Comparison of ENCODE assay signal across 8 mouse cellular contexts in the genomic region with DNA sequence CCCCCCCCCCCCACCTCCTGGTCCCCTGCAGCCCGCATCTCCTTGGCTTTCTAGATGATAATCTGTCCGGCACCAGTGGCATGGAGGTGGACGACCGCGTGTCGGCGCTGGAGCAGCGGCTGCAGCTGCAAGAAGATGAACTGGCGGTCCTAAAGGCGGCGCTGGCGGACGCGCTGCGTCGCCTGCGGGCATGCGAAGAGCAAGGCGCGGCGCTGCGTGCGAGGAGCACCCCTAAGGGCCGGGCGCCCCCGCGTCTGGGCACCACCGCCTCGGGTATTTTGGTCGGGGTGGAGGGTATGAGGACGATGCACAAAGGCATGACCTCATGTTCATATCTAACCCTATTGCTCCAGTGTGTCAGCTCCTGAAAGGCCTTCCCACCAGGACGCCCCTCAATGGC. TPM values are rescaled to one million over a fixed set of nuclear protein-coding genes. Genes with fewer than 3 reads are reported as not detected.
DNase-seq lines count a peak whose midpoint lies in the region; ATAC-seq lines count a peak whose summit lies in the region.

No protein-coding gene starts in this region.

- peak overlapping the region; percentile 70 for H3K4me2 ChIP-seq in forebrain, embryonic 15.5 days (replicated peaks)
- peak overlapping the region; percentile 26 for H3K4me2 ChIP-seq in hindbrain, embryonic 11.5 days (replicated peaks; ENCODE audit: low read depth, low read length)

- H3K9ac ChIP-seq in forebrain, embryonic 15.5 days (replicated peaks), result peak overlapping the region; percentile 27
- no peak overlapping the region for H3K9ac ChIP-seq in hindbrain, embryonic 11.5 days (ENCODE audit: low read depth, low read length)

- no peak for ATAC-seq in forebrain, embryonic 15.5 days (replicated peaks)
- no peak for ATAC-seq in hindbrain, embryonic 11.5 days (ENCODE audit: low FRiP score)
- no peak for ATAC-seq in erythroblast, adult 5-6 weeks (replicated peaks; ENCODE audit: low FRiP score, poor library complexity, severe bottlenecking)

- peak overlapping the region; percentile 76 for H3K4me3 ChIP-seq in forebrain, embryonic 15.5 days
- peak overlapping the region; percentile 16 for H3K4me3 ChIP-seq in hindbrain, embryonic 11.5 days (ENCODE audit: low read depth, low read length)

- peaks cover 13% of the 10 kb centered on the region; the same call in 1 of the 2 replicates for H3K36me3 ChIP-seq in forebrain, embryonic 15.5 days
- no peaks in the 10 kb centered on the region for H3K36me3 ChIP-seq in hindbrain, embryonic 11.5 days (ENCODE audit: control insufficient read depth, insufficient read depth, low read length)

- peaks cover 20% of the 10 kb centered on the region for H3K27me3 ChIP-seq in forebrain, embryonic 15.5 days
- peaks cover 41% of the 10 kb centered on the region for H3K27me3 ChIP-seq in hindbrain, embryonic 11.5 days (ENCODE audit: control insufficient read depth, insufficient read depth, low read length)

- peaks cover 48% of the 10 kb centered on the region for H3K4me1 ChIP-seq in forebrain, embryonic 15.5 days
- H3K4me1 ChIP-seq in hindbrain, embryonic 11.5 days (replicated peaks; ENCODE audit: control insufficient read depth, insufficient read depth, low read length), result peaks cover 5% of the 10 kb centered on the region; the same call in 1 of the 2 replicates

- no peak overlapping the region for H3K27ac ChIP-seq in forebrain, embryonic 15.5 days (replicated peaks)
- no peak overlapping the region for H3K27ac ChIP-seq in hindbrain, embryonic 11.5 days (ENCODE audit: low read depth, low read length)

- H3K9me3 ChIP-seq in forebrain, embryonic 15.5 days, result no peaks in the 10 kb centered on the region
- no peaks in the 10 kb centered on the region for H3K9me3 ChIP-seq in hindbrain, embryonic 11.5 days (ENCODE audit: control insufficient read depth, low read length)

- DNase-seq in ES-CJ7 (ENCODE audit: low read depth, low spot score), result peak; percentile 83
- peak; percentile 87 for DNase-seq in brain, adult 2 months (ENCODE audit: low read depth, low spot score)
- peak; percentile 80 for DNase-seq in hindbrain, embryonic 11.5 days (ENCODE audit: low spot score)
- peak; percentile 59 to 75 for DNase-seq in layer of hippocampus, postnatal 10 days (ENCODE audit: low spot score in 2 of 2)
- peak; percentile 79 for DNase-seq in lung, postnatal 14 days
- peak; percentile 84 for DNase-seq in retina, embryonic 14.5 days (ENCODE audit: low spot score)

- 1% methylated on average over 32 of the region's 32 CpGs for WGBS in forebrain, embryonic 15.5 days
- 0% methylated on average over 31 of the region's 32 CpGs for WGBS in hindbrain, embryonic 11.5 days

RNA-seq across cellular contexts. Expression of gene Eml2, which starts 3.0 kb away (rescaled TPM):
- polyA plus RNA-seq in forebrain, embryonic 15.5 days (2015; fragmentation: Nextera tagmentation; extraction: Ambion mirVana), result 8.2 and 12.5 TPM in 2 replicates
- polyA plus RNA-seq in hindbrain, embryonic 11.5 days (2014; fragmentation: Nextera tagmentation; extraction: Ambion mirVana), result 1.4 and 2.0 TPM in 2 replicates
- total RNA-seq in layer of hippocampus, postnatal 10 days (2021), result 100 to 1,000 TPM; 183 to 198 TPM
- total RNA-seq in erythroblast, adult 5-6 weeks (2015; ENCODE audit: low replicate concordance), result 1.5 and 2.1 TPM in 2 replicates
- 2.8 and 3.7 TPM in 2 replicates for total RNA-seq in erythroblast, adult 5-6 weeks (2017; ENCODE audit: low replicate concordance)

RNA-seq across cellular contexts. Expression of gene Gipr, which starts 13.2 kb away (rescaled TPM):
- polyA plus RNA-seq in forebrain, embryonic 15.5 days (2015; fragmentation: Nextera tagmentation; extraction: Ambion mirVana), result 18.1 and 20.0 TPM in 2 replicates
- 0.89 and 1.7 TPM in 2 replicates for polyA plus RNA-seq in hindbrain, embryonic 11.5 days (2014; fragmentation: Nextera tagmentation; extraction: Ambion mirVana)
- 1 to 10 TPM; 3.0 to 4.1 TPM for total RNA-seq in layer of hippocampus, postnatal 10 days (2021)
- 0.42 TPM in 1 of 2 replicates, not detected in the other for total RNA-seq in erythroblast, adult 5-6 weeks (2015; ENCODE audit: low replicate concordance)
- not detected in 2 replicates for total RNA-seq in erythroblast, adult 5-6 weeks (2017; ENCODE audit: low replicate concordance)

RNA-seq across cellular contexts. Expression of gene Snrpd2, which starts 29.7 kb away (rescaled TPM):
- polyA plus RNA-seq in forebrain, embryonic 15.5 days (2015; fragmentation: Nextera tagmentation; extraction: Ambion mirVana), result 135 and 143 TPM in 2 replicates
- 143 and 149 TPM in 2 replicates for polyA plus RNA-seq in hindbrain, embryonic 11.5 days (2014; fragmentation: Nextera tagmentation; extraction: Ambion mirVana)
- 100 to 1,000 TPM in 1 of 2 experiments, 10 to 100 TPM in 1; 94.1 to 100 TPM for total RNA-seq in layer of hippocampus, postnatal 10 days (2021)
- 15.0 TPM in 2 replicates for total RNA-seq in erythroblast, adult 5-6 weeks (2015; ENCODE audit: low replicate concordance)
- 20.2 and 22.0 TPM in 2 replicates for total RNA-seq in erythroblast, adult 5-6 weeks (2017; ENCODE audit: low replicate concordance)

RNA-seq across cellular contexts. Expression of gene Qpctl, which starts 30.1 kb away (rescaled TPM):
- polyA plus RNA-seq in forebrain, embryonic 15.5 days (2015; fragmentation: Nextera tagmentation; extraction: Ambion mirVana), result 18.7 and 19.4 TPM in 2 replicates
- 11.7 and 12.0 TPM in 2 replicates for polyA plus RNA-seq in hindbrain, embryonic 11.5 days (2014; fragmentation: Nextera tagmentation; extraction: Ambion mirVana)
- 10 to 100 TPM; 20.9 to 22.8 TPM for total RNA-seq in layer of hippocampus, postnatal 10 days (2021)
- total RNA-seq in erythroblast, adult 5-6 weeks (2015; ENCODE audit: low replicate concordance), result 1.3 and 6.7 TPM in 2 replicates
- total RNA-seq in erythroblast, adult 5-6 weeks (2017; ENCODE audit: low replicate concordance), result 0.70 and 1.3 TPM in 2 replicates

RNA-seq across cellular contexts. Expression of gene Gpr4, which starts 33.2 kb away (rescaled TPM):
- polyA plus RNA-seq in forebrain, embryonic 15.5 days (2015; fragmentation: Nextera tagmentation; extraction: Ambion mirVana), result 2.2 and 2.4 TPM in 2 replicates
- 1.6 and 2.6 TPM in 2 replicates for polyA plus RNA-seq in hindbrain, embryonic 11.5 days (2014; fragmentation: Nextera tagmentation; extraction: Ambion mirVana)
- total RNA-seq in layer of hippocampus, postnatal 10 days (2021), result 1 to 10 TPM; 3.5 to 3.6 TPM
- total RNA-seq in erythroblast, adult 5-6 weeks (2015; ENCODE audit: low replicate concordance), result 0.19 TPM in 1 of 2 replicates, not detected in the other
- not detected in 2 replicates for total RNA-seq in erythroblast, adult 5-6 weeks (2017; ENCODE audit: low replicate concordance)

Comparison
In these comparisons a context has a peak if more than half of its experiments do, and no peak if none do; other contexts are left out.
1. RNA of gene Eml2, which starts 3.0 kb away (total RNA-seq): 183 to 198 TPM in layer of hippocampus, postnatal 10 days; 1.5 to 3.7 TPM in erythroblast, adult 5-6 weeks; every median in the first group is over 10 times any median in the second.
2. RNA of gene Snrpd2, which starts 29.7 kb away (total RNA-seq): 94.1 to 100 TPM in layer of hippocampus, postnatal 10 days; 15.0 to 22.0 TPM in erythroblast, adult 5-6 weeks; every median in the first group is over 4 times any median in the second.
3. Peak in every context shown above with its lines, with median percentiles within 50 percentile points of each other: DNase-seq.